Mouse (Mus musculus): ENCODE measurements around the gene Pctp.

Gene Pctp

DNA sequence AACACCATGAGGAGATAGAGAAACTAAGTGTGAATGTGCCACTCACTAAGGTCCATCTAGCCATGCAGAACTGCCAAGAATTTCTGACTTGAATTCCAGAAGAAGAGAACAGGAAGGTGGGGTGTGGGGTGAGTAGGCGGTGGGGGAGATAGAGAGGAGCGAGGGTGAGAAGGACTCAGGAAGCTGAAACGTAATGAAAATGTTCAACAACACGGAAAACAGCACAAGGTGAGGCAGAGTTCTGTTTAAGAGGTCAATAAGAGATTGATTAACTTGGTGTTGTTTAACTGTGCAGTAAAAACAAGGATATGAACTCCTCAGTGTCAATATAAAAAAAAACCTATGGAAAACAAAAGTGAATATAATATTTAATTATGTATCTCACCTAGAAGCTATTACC is 3.4 kb upstream of the Pctp start:
- no peak for DNase-seq

DNA sequence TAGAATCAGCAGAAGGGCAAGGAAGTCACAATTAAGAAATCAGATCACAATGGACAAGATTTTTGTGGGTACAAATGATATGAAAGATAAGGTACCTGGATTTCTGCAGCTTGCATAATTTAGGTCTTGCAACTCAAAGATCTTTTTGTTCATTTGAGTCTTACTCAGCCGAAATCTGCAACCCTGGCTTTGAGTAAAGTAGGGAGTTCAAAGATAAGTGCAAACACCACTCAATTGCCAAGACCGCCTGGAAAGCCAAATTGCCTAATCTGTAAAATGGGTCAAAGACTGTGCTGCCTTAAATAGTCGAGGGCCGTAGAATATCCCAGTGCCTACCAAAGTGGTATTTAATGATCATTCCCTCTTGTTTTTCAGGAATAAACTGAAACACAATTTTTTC is 692 bp upstream of the Pctp start:
- DNase-seq: no peak

DNA sequence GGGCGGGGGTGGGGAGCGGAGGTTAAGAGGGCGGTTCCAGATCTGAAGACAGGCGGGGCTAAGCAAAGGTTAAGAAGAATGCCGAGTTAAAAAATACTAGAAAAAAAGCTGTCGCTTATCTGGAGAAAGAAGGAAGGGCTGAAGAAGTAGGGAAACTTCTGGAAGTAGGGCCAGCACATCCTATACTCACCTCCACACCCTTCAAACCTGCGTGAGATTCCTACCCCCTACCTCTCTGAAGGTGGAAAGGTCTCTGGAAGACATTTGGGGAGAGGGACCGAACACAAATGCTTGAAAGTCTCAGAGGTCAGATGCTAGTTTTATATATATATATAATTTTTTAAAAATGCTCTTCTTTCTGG is 274 bp upstream of the Pctp start:
- no peak for DNase-seq

DNA sequence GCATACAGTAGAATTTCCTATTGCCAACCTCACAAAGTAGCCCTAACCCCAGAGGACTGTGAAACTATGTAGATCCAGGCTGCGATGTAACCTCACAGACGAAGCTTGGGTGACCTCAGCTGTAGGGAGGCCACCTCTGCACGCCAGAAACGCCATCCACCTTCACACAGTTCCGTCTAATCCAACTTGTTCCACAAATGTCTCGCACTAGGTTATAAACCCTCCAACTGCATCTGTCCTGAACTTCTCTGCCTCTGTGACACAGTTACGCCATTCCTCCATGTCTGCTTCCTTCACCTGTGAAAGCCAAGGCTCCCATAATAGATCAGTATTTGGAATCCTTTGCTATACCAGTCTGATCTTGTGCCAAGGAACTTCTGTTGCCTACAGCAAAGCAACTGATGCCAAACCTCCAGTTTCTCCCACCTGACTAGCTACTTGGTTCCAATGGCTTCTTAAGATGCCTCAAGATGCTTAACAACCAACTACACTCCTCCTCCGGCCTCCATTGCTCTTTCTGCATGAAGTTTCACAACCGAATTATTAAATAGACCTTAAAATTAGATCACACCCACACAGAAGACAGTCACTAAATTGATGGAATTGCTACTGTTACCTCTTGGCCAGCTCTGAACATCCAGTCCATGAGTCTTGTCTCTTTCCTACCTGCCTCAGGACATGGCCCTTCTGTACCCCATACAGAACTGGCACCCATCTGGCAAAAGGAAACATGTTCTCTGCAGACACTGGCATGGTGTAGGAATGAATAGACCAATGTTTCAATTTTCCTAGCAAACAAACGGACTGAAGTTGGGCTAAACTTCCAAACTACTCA is 1.1 kb downstream of the Pctp start:
- DNase-seq: no peak

DNA sequence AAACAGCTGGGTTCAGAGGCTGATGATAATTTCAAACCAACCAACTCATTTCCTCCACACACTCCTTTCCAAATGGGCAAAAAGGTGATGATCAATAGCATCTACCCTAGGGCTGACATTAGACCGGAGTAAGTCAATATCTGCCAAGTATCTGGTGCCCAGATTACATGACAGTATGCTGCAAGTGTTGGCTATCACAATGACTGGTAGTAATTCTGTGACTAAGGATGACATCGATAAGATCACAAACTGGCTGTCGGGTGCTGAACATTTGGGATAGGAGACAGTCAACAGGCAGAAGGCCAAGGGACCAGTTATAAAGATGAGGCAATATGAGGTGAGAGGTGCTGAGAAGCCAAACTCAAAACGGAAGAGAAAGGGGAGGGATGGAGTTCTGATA is 2.0 kb downstream of the Pctp start:
- DNase-seq: no peak

DNA sequence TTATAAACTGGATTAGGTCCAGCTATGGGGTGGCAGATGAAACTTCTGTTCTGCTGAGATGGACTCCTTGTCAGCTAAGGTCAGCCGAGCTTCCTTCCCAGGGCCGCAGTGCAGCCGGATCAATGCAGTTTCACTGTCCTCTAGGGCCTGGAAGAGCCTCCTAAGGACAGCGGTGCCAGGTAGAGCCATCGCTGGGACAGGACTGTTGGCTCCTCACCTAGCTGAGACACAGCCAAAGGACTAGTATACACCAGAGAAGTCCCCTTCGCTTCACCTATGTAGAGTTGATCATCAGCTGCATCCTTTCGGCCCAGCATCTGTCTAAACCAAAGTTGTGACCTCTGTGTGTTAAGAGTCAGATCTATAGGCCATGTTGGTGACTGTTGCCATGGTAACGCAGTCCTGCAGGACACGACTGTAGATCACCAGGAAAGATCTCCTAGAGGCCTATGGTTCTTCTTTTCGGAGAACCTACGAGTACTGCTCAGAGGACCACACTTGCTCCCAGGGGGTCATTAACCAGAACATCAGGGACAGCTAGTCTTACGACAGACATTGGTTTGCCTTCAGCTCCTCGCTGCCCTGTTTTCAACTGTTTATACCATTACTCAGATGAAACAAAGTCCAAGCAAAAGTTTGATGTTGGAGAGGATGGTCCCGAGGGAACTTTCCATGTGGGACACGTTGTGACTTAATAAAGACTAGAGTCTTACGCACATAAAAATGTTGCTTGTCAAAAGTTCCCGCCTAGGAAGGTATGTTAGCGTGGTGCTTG is 3.5 kb downstream of the Pctp start:
- no peak for DNase-seq

DNA sequence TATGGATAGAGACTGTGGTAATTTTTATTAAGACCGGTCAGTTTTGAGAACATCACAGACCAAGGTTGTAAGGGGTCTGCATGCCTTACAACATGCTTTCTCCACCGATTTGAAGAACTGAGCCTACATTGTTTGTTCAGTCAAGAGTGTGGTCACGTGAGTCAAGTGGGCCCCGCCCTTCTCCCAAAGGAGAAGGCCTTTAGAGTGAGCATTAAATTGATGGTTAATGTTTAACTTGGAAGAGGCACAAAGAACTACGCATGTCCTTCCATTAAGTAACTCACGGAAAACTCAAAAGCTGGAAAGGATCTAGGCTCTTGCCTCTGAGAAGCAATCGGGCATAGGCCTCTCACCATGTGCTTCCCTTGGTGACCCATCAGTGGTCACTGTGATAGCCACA is 5.8 kb downstream of the Pctp start:
- DNase-seq: no peak

DNA sequence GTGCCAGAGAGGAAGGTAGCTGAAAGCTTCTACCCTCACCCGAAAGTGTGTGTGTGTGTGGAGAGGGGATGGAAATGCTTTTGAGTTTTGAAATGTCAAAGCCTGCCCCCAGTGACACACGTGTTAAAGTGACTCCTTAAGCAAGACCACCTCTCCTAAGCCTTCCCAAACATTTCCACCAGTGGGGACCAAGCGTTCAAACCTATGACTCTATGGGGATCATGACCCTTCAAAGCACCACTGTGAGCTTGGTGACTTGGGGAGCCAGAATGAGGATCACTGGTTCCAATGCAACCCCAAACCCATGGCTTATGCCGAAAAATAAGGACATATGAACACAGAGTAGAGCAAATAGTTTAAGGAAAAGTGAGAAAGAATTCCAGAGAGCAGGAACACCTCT is 6.3 kb downstream of the Pctp start:
- no peak for DNase-seq

DNA sequence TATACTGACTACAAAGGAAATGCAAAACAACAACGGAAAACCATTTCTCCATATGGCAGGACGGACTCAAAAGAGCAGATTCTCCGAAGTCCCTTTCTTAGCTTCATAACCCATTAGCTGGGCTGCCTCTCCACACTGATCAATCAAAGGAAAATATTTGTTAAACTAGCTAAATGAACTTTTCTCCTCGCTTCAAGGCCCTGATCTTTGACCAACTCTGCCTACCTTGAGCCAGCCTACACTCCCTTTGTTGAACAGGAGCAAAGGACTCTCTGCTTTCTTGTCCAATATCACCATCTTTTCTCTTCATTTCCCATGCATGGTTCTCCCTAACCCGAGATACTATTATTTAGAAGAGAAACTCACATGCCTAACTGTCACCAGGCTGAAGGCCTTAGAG is 7.1 kb downstream of the Pctp start:
- no peak for DNase-seq

DNA sequence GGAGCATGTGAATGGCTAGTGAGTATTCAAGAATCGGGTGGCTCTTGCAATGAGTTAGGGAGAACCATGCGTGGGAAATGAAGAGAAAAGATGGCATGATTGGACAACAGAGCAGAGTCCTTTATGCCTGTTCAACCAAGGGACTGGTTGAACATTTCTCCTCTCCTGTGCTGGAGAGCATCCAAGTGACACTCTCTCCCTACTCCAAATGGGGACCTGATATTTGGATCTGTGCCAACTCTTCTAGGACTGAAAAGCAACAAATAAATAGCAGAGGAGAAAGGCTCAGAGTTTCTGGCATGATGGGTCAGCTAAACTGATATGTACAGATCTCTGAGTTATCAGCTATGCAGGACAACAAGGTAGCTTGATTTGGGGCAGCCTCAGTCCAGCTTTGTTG is 8.0 kb downstream of the Pctp start:
- no peak for DNase-seq

DNA sequence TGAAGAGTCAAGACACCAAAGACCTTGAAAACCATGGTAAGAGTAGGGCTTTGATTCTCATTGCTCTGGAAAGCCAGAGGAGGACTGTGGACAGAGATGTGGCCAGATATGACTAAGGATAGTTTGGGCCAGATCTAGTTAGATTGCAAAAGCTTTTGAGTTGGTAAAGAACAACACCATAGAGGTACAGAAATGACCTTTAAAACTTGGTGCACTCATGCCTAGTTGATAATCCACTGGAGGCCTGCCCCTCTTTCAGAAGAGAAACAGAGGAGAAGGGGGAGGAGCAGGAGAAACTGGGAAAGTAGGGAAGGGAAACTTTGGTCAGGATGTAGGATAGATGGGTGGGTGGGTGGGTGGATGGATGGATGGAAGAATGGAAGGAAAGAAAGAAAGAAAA is 11.0 kb downstream of the Pctp start:
- no peak for DNase-seq

DNA sequence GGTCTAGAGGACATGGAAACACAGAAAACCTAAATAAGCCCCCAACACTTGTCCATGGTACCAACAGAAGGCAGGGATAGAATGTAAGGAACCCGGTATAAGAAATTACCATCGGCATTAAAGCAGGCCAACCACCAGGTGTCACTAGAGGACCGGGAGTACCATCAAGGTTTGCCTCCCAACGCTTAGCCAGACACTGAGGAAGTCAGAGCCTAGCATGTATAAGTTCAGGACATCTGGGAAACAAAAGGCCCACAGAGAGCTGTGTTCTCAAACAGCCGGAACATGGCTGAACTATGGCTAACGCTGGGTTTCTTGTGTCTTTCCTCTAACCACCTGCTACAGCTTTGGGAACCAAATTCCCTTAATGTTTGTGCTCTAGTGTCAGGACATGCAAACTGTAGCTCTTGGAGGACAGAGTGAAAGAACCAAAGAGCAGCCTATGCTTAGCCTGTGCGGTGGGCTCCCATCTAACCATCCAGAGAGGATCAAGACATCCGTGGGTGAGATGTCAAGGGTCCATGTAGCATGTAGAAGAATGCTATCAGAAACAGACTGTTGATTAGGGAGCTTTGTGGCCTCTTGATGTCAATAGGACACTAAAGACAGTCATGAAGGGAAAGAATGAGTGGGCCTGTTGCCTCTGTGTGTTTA is 13.6 kb downstream of the Pctp start:
- DNase-seq: peak; percentile 63 to 65

DNA sequence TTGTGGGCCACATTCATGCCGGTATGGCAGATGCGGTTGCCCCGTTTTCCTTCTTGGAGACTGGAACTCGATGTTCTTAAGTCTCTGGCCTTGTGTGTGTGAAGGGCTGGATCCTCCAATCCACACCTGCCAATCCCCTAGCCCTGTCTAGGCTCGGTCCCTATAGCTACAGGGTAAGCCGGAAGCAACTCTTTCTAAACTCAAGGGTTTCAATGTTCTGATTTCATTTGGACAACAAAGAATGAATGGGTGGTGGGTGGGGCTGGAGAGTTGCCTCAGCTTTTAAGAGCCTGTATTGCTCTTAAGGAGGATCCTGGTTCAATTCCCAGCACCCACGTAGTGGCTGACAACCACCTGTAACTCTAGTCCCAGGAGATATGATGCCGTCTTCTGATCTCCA is 16.2 kb downstream of the Pctp start:
- DNase-seq: no peak

DNA sequence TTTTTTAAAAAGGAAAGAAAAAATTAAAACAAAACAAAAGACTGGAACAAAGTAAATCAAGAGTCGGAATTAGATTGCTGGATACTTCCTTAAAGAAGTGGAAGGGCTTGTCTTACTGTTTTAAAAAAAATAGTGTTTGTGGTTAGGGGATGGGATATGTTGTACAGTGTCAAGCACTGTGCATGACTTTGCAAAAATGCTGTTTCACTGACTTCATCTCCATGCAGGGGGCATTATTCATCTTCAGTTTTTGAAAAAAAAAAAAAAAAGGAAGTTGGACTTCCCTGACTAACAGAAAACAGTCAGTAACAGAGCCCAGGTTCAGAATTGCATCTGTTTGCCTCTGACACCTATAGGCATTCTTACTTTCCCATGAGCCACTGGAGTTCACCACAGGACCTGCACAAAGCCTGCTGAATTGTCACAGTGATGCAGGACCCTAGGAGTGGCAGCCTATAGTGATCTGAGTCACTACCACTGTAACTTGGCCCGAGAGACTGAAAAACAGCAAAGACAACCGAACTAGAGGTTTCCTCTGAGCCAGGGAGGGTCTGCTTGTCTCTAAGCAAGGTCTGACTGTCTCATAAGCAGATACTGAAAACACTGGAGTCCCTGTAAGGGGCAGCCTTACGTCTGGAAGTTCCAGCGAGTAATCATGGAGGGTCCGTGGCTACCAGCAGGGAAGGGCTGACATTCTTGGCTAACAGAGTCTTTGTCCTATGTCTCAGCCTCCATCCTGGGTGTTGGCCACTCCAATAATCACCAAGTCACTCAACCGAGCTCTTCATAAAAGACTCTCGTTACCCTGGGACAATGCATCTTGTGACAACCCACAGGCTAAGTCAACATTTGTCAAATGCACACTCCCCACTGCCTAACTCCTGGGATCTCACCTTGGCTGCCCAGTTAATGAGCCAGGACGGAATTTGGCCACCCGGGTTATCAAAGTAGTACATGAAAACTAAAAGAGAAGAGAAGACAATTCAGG is 17.2 kb downstream of the Pctp start:
- DNase-seq: no peak

DNA sequence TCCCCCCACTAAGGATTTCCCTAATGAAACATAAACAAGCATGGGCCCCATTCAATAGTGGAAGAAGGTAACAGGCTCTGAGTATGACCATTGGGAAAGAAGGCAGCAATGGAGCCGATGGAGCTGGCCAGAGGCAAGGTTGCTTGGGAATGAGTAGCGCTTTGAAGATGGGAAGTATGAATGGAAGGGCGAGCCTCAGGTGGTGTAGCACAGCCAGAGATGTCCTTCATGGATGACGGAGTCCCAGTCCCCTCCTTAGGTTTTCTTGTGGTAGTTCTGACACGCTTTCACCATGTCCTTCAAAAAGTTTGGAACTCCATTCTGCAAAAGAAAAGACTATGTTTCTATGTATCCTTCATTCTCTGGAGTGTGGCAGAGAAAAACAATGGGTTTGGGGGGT is 18.3 kb downstream of the Pctp start:
- no peak for DNase-seq

DNA sequence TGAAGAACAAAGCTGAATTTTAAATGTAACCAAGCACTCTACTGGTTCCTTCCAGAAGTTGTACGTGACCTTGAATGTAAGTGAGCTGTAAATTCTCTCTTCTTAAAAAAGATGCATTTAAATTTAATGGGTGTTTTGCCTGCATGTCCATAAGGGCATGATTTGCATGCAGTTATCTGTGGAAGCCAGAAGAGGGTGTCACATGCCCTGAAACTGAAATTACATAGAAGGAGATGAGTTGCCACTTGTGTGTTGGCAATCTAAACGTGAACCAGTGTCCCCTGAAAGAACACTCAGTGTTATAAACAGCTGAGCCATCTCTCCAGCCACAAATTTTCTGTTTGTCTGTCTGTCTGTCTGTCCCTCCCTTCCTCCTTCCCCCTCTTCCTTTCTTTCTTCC is 19.8 kb downstream of the Pctp start:
- DNase-seq: no peak

DNA sequence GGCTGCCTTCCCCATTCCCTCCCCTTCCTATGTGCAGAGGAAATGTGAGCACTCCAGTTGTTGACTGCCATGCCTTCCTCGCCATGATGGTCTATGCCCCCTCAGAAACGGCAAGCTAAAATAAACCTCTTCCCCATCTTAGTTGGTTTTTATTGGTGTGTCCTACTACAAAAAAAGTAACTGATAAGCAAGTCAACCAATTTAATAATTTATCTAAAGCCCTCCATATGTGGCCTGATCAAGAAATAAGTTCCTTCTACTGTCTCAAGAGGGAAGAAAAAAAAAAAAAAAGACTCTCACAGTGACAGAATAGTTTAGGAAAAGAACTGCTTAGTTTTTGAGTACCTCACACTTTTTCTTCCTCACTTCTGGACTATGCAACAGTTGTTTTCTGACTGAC is 22.6 kb downstream of the Pctp start:
- no peak for DNase-seq

DNA sequence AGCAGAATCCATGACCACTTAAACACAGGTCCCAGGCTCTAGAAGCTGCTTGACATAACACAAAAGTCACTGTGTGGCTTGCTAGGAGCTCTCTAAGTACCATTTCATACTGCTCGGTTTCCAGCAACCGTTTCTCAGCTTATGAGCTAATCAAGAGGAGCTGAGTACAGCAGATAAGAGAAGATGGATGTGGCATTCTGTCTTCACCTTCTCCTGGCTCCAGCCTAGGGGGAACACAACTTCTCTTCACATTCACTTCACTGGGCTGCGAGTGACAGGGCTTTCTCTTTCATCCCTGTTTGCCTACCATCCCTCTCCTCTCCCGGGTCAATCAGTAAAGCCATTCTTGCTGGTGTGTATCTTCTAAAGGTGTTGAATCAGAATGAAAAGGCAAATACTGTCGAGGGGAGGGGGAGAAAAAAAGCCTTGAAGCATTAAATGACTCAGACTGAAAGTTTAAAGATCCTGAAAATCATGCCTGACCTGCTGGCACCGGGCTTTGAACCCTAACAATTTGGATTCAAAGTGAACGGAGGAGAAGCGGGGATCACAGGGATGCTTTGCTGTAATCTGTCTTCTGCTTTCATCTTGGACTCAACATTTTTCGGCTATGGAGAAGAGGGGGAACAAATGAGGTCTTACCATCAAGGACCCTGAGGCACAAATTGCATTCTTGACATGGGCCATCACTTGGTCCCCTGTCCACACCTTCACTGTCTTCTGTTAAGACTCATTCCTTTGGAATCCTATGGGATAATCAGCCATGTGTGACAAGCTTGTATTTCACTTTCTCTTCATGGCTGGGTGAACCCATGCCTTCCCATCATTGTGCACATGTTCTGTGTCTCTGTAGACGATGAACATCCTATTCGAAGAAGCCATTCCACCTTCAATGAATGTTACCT is 23.5 kb downstream of the Pctp start:
- no peak for DNase-seq

DNA sequence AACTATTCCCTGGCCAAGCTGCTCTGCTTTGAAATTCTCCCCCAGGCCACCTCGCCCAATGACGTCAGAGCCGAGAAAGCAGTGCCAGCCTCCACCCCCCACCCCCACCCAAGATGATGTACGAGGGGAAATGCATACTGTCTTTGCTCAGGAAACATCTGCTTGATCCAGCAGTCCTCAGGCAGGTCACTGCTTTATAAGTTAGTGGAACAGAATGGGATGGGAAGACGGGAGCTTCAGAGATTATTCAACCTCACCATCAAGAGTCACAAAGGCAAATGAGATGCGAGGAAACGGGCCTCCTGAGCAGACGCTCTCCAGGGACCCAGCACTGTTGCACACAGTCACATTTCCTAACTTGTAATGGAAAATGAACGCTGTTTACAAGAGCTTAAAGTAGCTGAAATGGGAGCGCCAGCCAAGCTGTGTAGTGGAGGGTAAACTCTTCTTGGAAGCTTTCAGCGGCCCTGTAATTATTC is 24.3 kb downstream of the Pctp start:
- DNase-seq: no peak

DNA sequence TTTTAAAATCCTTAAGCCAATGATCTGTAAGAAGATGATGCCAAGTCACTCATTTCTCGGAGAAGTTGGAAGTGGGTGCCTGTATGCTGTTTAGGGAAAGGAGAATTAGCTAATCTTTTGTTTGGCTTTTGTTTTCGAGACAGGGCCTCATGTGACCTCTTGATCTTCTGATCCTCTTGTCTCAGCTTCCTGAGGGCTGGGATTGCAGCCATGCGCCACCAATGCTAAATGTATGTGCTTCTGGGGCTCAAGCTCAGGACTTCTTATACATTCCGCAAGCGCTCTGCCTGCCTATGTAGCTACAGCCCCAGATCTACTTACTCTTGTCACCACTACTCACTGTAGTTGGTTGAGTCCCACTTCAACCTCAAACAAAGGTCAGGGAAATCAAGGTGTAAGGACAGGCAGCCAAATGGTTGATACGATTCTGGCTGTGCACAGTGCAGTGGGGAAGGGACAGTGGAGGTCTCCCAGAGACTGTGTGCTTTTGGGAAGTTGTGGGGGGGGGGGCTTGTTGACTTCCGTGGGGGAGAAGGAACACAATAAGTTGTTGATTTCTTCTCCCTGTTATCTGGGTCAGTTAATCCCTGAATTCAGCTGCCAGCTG is 24.8 kb downstream of the Pctp start:
- no peak for DNase-seq

DNA sequence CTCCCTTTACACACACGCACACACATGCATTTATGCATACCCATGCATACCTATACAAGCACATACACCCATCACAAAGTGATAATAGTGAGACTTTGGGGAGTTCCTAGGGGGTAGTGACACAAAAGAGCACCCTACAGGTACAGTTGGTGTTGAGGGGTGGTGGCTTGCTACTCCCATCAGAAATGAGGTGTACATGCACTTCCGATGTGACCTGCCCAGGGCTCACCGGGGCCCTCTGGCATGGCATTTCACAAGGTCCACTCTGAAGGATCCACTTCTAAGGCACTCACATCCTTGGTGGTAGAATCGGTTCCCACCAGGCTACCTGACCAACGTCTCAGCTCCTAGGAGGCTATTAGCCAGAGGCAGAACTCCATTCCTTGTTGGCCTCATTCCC is 26.3 kb downstream of the Pctp start:
- no peak for DNase-seq
